Mouse (Mus musculus) midbrain, postnatal 0 days (tissue): ENCODE measurements around the gene Clasp2. TPM values are rescaled to one million over a fixed set of nuclear protein-coding genes. Genes with fewer than 3 reads are reported as not detected.

Source experiments
- ATAC-seq: fragments of 200-750 bp; cut with Nextera tagmentation; 2 replicates; pipeline ENCODE4 v1.8.0; 2017; ENCODE audit warnings: moderate number of reproducible peaks, mild to moderate bottlenecking, moderate TSS enrichment, moderate library complexity; ENCODE audit not compliant: low FRiP score
- DNase-seq: peaks from one replicate; pipeline ENCODE4 v3.0.0-alpha.2; 2015; ENCODE audit warnings: low spot score
- H3K27ac ChIP-seq: fragments of 300-500 bp; sonication (generic); 2 replicates; pipeline ENCODE4 v1.5.1; 2014; ENCODE audit warnings: low read depth, mild to moderate bottlenecking, low read length, mixed read lengths
- H3K27me3 ChIP-seq: fragments of 300-500 bp; sonication (generic); 2 replicates; pipeline ENCODE4 v1.6.1; 2014; ENCODE audit warnings: low read length, control low read depth, mixed read lengths; ENCODE audit not compliant: insufficient read depth
- H3K36me3 ChIP-seq: fragments of 300-500 bp; sonication (generic); 2 replicates; pipeline ENCODE4 v1.6.1; 2014; ENCODE audit warnings: low read length, control low read depth, mixed read lengths; ENCODE audit not compliant: insufficient read depth
- H3K4me1 ChIP-seq: fragments of 300-500 bp; sonication (generic); 2 replicates; pipeline ENCODE4 v1.6.1; 2014; ENCODE audit warnings: mild to moderate bottlenecking, control low read depth, antibody characterized with exemption, low read length, mixed read lengths; ENCODE audit not compliant: insufficient read depth
- H3K4me2 ChIP-seq: fragments of 300-500 bp; sonication (generic); 2 replicates; pipeline ENCODE4 v1.6.1; 2014; ENCODE audit warnings: low read depth, mild to moderate bottlenecking, low read length, mixed read lengths; ENCODE audit not compliant: poor library complexity, severe bottlenecking
- H3K4me3 ChIP-seq: fragments of 300-500 bp; sonication (generic); 2 replicates; pipeline ENCODE4 v1.5.1; 2014; ENCODE audit warnings: low read depth, mild to moderate bottlenecking, low read length, moderate library complexity
- H3K9ac ChIP-seq: fragments of 300-500 bp; sonication (generic); replicated peaks from 2 replicates; pipeline ENCODE4 v1.6.1; 2014; ENCODE audit warnings: mild to moderate bottlenecking, low read length, moderate library complexity, mixed read lengths; ENCODE audit not compliant: poor library complexity, severe bottlenecking
- H3K9me3 ChIP-seq: fragments of 300-500 bp; sonication (generic); 2 replicates; pipeline ENCODE4 v1.6.1; 2016; ENCODE audit warnings: low read length, control low read depth
- CTCF ChIP-seq: IDR thresholded peaks from 2 replicates; pipeline ENCODE4 v1.5.1; 2016; ENCODE audit warnings: antibody characterized with exemption, mild to moderate bottlenecking
- whole genome bisulfite sequencing: fragments of 180-500 bp; shearing (Covaris S2); extraction: QIAGEN DNeasy Blood & Tissue Kit; methylation state at CpG from one replicate; pipeline ENCODE4 v1.1.7; 2014; 5-methylcytosine and 5-hydroxymethylcytosine counted together
- polyA plus RNA-seq: library from polyadenylated mRNA; unstranded; fragments of >200 nt; fragmentation: Nextera tagmentation; extraction: Ambion mirVana; gene quantifications from 2 replicates; pipeline ENCODE4 v1.2.1, GENCODE M21; 2015
- total RNA-seq: library from RNA; depleted of rRNA; stranded (reverse); fragments of >200 nt; gene quantifications from 2 replicates; pipeline ENCODE4 v1.2.3, GENCODE M21; 2014

Gene Clasp2
- total and polyA plus RNA-seq, 2 experiments from 2014 or later, result 120 to 266 TPM

GRCm38 (mm10) chr9:113815836-113816235, 74.6 kb downstream of the Clasp2 start:
- Histone ChIP-seq H3K36me3 (peaks cover 3% of the 10 kb centered on the region; the same call in 1 of the 2 replicates), H3K4me3 (no peak overlapping the region), H3K27me3 (no peaks in the 10 kb centered on the region), H3K27ac (no peak overlapping the region), H3K4me2 (peak overlapping the region; percentile 24; the same call in 1 of the 2 replicates), H3K4me1 (0 out of 2 replicates have a peak, but pooled peaks cover 6% of the 10 kb centered on the region), H3K9me3 (no peaks in the 10 kb centered on the region), H3K9ac (no peak overlapping the region)
- ATAC-seq (no peak), DNase-seq (no peak)
- no peak for TF ChIP-seq CTCF
- WGBS, result 81% methylated on average over 2 of the region's 2 CpGs

GRCm38 (mm10) chr9:113822150-113822549, 80.9 kb downstream of the Clasp2 start:
- no peak overlapping the region for H3K4me2 ChIP-seq
- no peak overlapping the region for H3K4me3 ChIP-seq
- no peak for DNase-seq
- H3K27ac ChIP-seq, result no peak overlapping the region
- no peaks in the 10 kb centered on the region for H3K27me3 ChIP-seq
- ATAC-seq, result no peak
- H3K36me3 ChIP-seq, result peaks cover 6% of the 10 kb centered on the region; the same call in 1 of the 2 replicates
- 30% methylated on average over 1 of the region's 1 CpGs for WGBS
- TF ChIP-seq CTCF, result peak; percentile 72
- H3K4me1 ChIP-seq, result no peaks in the 10 kb centered on the region
- H3K9ac ChIP-seq, result no peak overlapping the region
- H3K9me3 ChIP-seq, result no peaks in the 10 kb centered on the region

- no peak for ATAC-seq
- Histone ChIP-seq H3K36me3 (0 out of 2 replicates have a peak, but pooled peaks cover 2% of the 10 kb centered on the region), H3K4me2 (no peak overlapping the region), H3K4me1 (no peaks in the 10 kb centered on the region), H3K9ac (no peak overlapping the region), H3K9me3 (no peaks in the 10 kb centered on the region), H3K4me3 (no peak overlapping the region), H3K27me3 (no peaks in the 10 kb centered on the region), H3K27ac (no peak overlapping the region)
- 70% methylated on average over 9 of the region's 9 CpGs for WGBS
- DNase-seq, result no peak
- no peak for TF ChIP-seq CTCF
Measured at GRCm38 (mm10) chr9:113828719-113829118, 87.4 kb downstream of the Clasp2 start.

GRCm38 (mm10) chr9:113830219-113830618, 88.9 kb downstream of the Clasp2 start:
- no peak for DNase-seq
- no peak overlapping the region for H3K4me2 ChIP-seq
- 0 out of 2 replicates have a peak, but pooled peaks cover 2% of the 10 kb centered on the region for H3K36me3 ChIP-seq
- H3K4me3 ChIP-seq, result no peak overlapping the region
- no peaks in the 10 kb centered on the region for H3K27me3 ChIP-seq
- no peak for TF ChIP-seq CTCF
- H3K9ac ChIP-seq, result no peak overlapping the region
- H3K9me3 ChIP-seq, result no peaks in the 10 kb centered on the region
- H3K4me1 ChIP-seq, result no peaks in the 10 kb centered on the region
- H3K27ac ChIP-seq, result no peak overlapping the region
- 94% methylated on average over 3 of the region's 3 CpGs for WGBS
- no peak for ATAC-seq

- Histone ChIP-seq H3K27ac (no peak overlapping the region), H3K36me3 (peaks cover 6% of the 10 kb centered on the region; the same call in 1 of the 2 replicates), H3K4me1 (no peaks in the 10 kb centered on the region), H3K4me3 (no peak overlapping the region), H3K4me2 (no peak overlapping the region), H3K9ac (no peak overlapping the region), H3K9me3 (no peaks in the 10 kb centered on the region), H3K27me3 (no peaks in the 10 kb centered on the region)
- DNase-seq, result no peak
- no peak for TF ChIP-seq CTCF
- 93% methylated on average over 7 of the region's 7 CpGs for WGBS
- no peak for ATAC-seq
Measured at GRCm38 (mm10) chr9:113833481-113833880, 92.2 kb downstream of the Clasp2 start.

- 88% methylated on average over 4 of the region's 4 CpGs for WGBS
- H3K4me2 ChIP-seq, result no peak overlapping the region
- no peak for TF ChIP-seq CTCF
Measured at GRCm38 (mm10) chr9:113837001-113837400, 95.7 kb downstream of the Clasp2 start.

More at GRCm38 (mm10) chr9:113837001-113837400, 95.7 kb downstream of the Clasp2 start:
- Histone ChIP-seq H3K27me3 (no peaks in the 10 kb centered on the region), H3K9me3 (no peaks in the 10 kb centered on the region), H3K9ac (no peak overlapping the region), H3K4me1 (no peaks in the 10 kb centered on the region), H3K4me3 (no peak overlapping the region), H3K36me3 (peaks cover 12% of the 10 kb centered on the region; the same call in 1 of the 2 replicates), H3K27ac (no peak overlapping the region)
- DNase-seq (no peak), ATAC-seq (no peak)
